Mouse (Mus musculus) cortical plate, adult 2 months (tissue): ENCODE data around the gene Sct.

Experiments used
- CTCF ChIP-seq: fragments of 200-500 bp; IDR thresholded peaks from 2 replicates; pipeline ENCODE4 v1.5.1; 2011; ENCODE audit warnings: mild to moderate bottlenecking, control low read depth, low read length; ENCODE audit not compliant: insufficient read depth; ENCODE audit errors: extremely low read depth
- POLR2A ChIP-seq: fragments of 200-500 bp; IDR thresholded peaks from 2 replicates; pipeline ENCODE4 v1.6.1; 2011; ENCODE audit warnings: mild to moderate bottlenecking, low read length, control low read depth; ENCODE audit not compliant: insufficient read depth; ENCODE audit errors: extremely low read depth

- TF ChIP-seq CTCF = no peak
- no peak for TF ChIP-seq POLR2A
Measured at GRCm38 (mm10) chr7:141299175-141299574, 20.2 kb upstream of the Sct start.
